Mouse (Mus musculus) hindbrain, embryonic 15.5 days (tissue): ENCODE data around the gene Tmc7. TPM values are rescaled to one million over a fixed set of nuclear protein-coding genes. Genes with fewer than 3 reads are reported as not detected.

Experiments used
- ATAC-seq: fragments of 200-750 bp; cut with Nextera tagmentation; 2 replicates; pipeline ENCODE4 v1.8.0; 2017; ENCODE audit warnings: low read depth, moderate number of reproducible peaks, moderate TSS enrichment; ENCODE audit not compliant: low FRiP score
- H3K27ac ChIP-seq: fragments of 300-500 bp; sonication (generic); replicated peaks from 2 replicates; pipeline ENCODE4 v1.5.1; 2015; ENCODE audit warnings: mild to moderate bottlenecking, inconsistent platforms
- H3K27me3 ChIP-seq: fragments of 300-500 bp; sonication (generic); 2 replicates; pipeline ENCODE4 v1.6.1; 2015; ENCODE audit warnings: control low read depth, inconsistent platforms
- H3K36me3 ChIP-seq: fragments of 300-500 bp; sonication (generic); 2 replicates; pipeline ENCODE4 v1.6.1; 2015; ENCODE audit warnings: control low read depth, inconsistent platforms
- H3K4me1 ChIP-seq: fragments of 300-500 bp; sonication (generic); replicated peaks from 2 replicates; pipeline ENCODE4 v1.6.1; 2015; ENCODE audit warnings: control low read depth, inconsistent platforms
- H3K4me2 ChIP-seq: fragments of 300-500 bp; sonication (generic); 2 replicates; pipeline ENCODE4 v1.6.1; 2015; ENCODE audit warnings: moderate library complexity, mild to moderate bottlenecking, inconsistent platforms
- H3K4me3 ChIP-seq: fragments of 300-500 bp; sonication (generic); 2 replicates; pipeline ENCODE4 v1.5.1; 2015; ENCODE audit warnings: mild to moderate bottlenecking, inconsistent platforms
- H3K9ac ChIP-seq: fragments of 300-500 bp; sonication (generic); 2 replicates; pipeline ENCODE4 v1.6.1; 2015; ENCODE audit warnings: inconsistent platforms
- H3K9me3 ChIP-seq: fragments of 300-500 bp; sonication (generic); 2 replicates; pipeline ENCODE4 v1.6.1; 2016; ENCODE audit warnings: control low read depth, inconsistent platforms
- WGBS: fragments of 180-500 bp; shearing (Covaris S2); methylation state at CpG from one replicate; pipeline ENCODE4 v1.1.7; 2015; 5-methylcytosine and 5-hydroxymethylcytosine counted together
- polyA plus RNA-seq: library from polyadenylated mRNA; unstranded; fragments of >200 nt; fragmentation: Nextera tagmentation; extraction: Ambion mirVana; gene quantifications from 2 replicates; pipeline ENCODE4 v1.2.1, GENCODE M21; 2015

Gene Tmc7
- polyA plus RNA-seq = 6.7 and 6.9 TPM in 2 replicates

GRCm38 (mm10) chr7:118584257-118584907 lies at the start of gene Tmc7:
Gene Tmc7 (minus strand): TSS chr7:118584736.
- H3K4me3 ChIP-seq = peak within 1 kb of the TSS; percentile 63
- peak; percentile 86 for ATAC-seq
- H3K4me1 ChIP-seq = peaks cover 14% of the 10 kb centered on the region
- H3K36me3 ChIP-seq = peaks cover 8% of the 10 kb centered on the region; the same call in 1 of the 2 replicates
- peak within 1 kb of the TSS; percentile 79 for H3K4me2 ChIP-seq
- no peaks in the 10 kb centered on the region for H3K27me3 ChIP-seq
- H3K9me3 ChIP-seq = no peaks in the 10 kb centered on the region
- H3K9ac ChIP-seq = peak within 1 kb of the TSS; percentile 75
- peak within 1 kb of the TSS; percentile 67 for H3K27ac ChIP-seq
- 0% methylated on average over 50 of the region's 51 CpGs for WGBS

GRCm38 (mm10) chr7:118633951-118634350 lies 49.4 kb upstream of the Tmc7 start:
- WGBS = 86% methylated on average over 7 of the region's 7 CpGs
- H3K9ac ChIP-seq = no peak overlapping the region
- H3K9me3 ChIP-seq = no peaks in the 10 kb centered on the region
- no peak for ATAC-seq
- no peak overlapping the region for H3K4me2 ChIP-seq
- H3K36me3 ChIP-seq = no peaks in the 10 kb centered on the region
- no peak overlapping the region for H3K27ac ChIP-seq
- no peaks in the 10 kb centered on the region for H3K27me3 ChIP-seq
- no peak overlapping the region for H3K4me3 ChIP-seq
- no peaks in the 10 kb centered on the region for H3K4me1 ChIP-seq

- Histone ChIP-seq H3K4me2 (no peak overlapping the region), H3K27ac (no peak overlapping the region), H3K4me1 (no peaks in the 10 kb centered on the region), H3K4me3 (no peak overlapping the region), H3K9me3 (no peaks in the 10 kb centered on the region), H3K36me3 (no peaks in the 10 kb centered on the region), H3K9ac (no peak overlapping the region), H3K27me3 (no peaks in the 10 kb centered on the region)
- ATAC-seq = no peak
- WGBS = 92% methylated on average over 9 of the region's 9 CpGs
Measured at GRCm38 (mm10) chr7:118633094-118633493, 48.6 kb upstream of the Tmc7 start.

GRCm38 (mm10) chr7:118627550-118628298 lies 43.2 kb upstream of the Tmc7 start:
- no peaks in the 10 kb centered on the region for H3K9me3 ChIP-seq
- no peak overlapping the region for H3K4me3 ChIP-seq
- H3K4me1 ChIP-seq = no peaks in the 10 kb centered on the region
- 81% methylated on average over 13 of the region's 13 CpGs for WGBS
- H3K27me3 ChIP-seq = no peaks in the 10 kb centered on the region
- H3K4me2 ChIP-seq = no peak overlapping the region
- no peak overlapping the region for H3K27ac ChIP-seq
- no peak for ATAC-seq
- no peak overlapping the region for H3K9ac ChIP-seq
- no peaks in the 10 kb centered on the region for H3K36me3 ChIP-seq

- Histone ChIP-seq H3K27ac (no peak overlapping the region), H3K4me3 (no peak overlapping the region), H3K4me1 (no peaks in the 10 kb centered on the region), H3K27me3 (no peaks in the 10 kb centered on the region), H3K9ac (no peak overlapping the region), H3K4me2 (no peak overlapping the region), H3K9me3 (no peaks in the 10 kb centered on the region), H3K36me3 (no peaks in the 10 kb centered on the region)
- WGBS = 89% methylated on average over 6 of the region's 6 CpGs
- ATAC-seq = no peak
Measured at GRCm38 (mm10) chr7:118621094-118621493, 36.6 kb upstream of the Tmc7 start.

- H3K27me3 ChIP-seq = no peaks in the 10 kb centered on the region
- no peaks in the 10 kb centered on the region for H3K4me1 ChIP-seq
- H3K4me2 ChIP-seq = no peak overlapping the region
- ATAC-seq = no peak
- H3K9me3 ChIP-seq = no peaks in the 10 kb centered on the region
- H3K9ac ChIP-seq = no peak overlapping the region
- H3K27ac ChIP-seq = no peak overlapping the region
- H3K4me3 ChIP-seq = no peak overlapping the region
- no peaks in the 10 kb centered on the region for H3K36me3 ChIP-seq
- WGBS = 90% methylated on average over 7 of the region's 7 CpGs
Measured at GRCm38 (mm10) chr7:118620243-118620906, 35.8 kb upstream of the Tmc7 start.

GRCm38 (mm10) chr7:118618104-118618503 lies 33.6 kb upstream of the Tmc7 start:
- Histone ChIP-seq H3K27me3 (no peaks in the 10 kb centered on the region), H3K4me1 (no peaks in the 10 kb centered on the region; the same call in 1 of the 2 replicates), H3K27ac (no peak overlapping the region), H3K9me3 (no peaks in the 10 kb centered on the region), H3K4me3 (no peak overlapping the region), H3K4me2 (no peak overlapping the region), H3K36me3 (no peaks in the 10 kb centered on the region), H3K9ac (no peak overlapping the region)
- 91% methylated on average over 5 of the region's 5 CpGs for WGBS
- ATAC-seq = no peak

- no peak for ATAC-seq
- Histone ChIP-seq H3K4me1 (no peaks in the 10 kb centered on the region; the same call in 1 of the 2 replicates), H3K27me3 (no peaks in the 10 kb centered on the region), H3K27ac (no peak overlapping the region), H3K4me3 (no peak overlapping the region), H3K9ac (no peak overlapping the region), H3K36me3 (no peaks in the 10 kb centered on the region), H3K9me3 (no peaks in the 10 kb centered on the region), H3K4me2 (peak overlapping the region; percentile 29; the same call in 1 of the 2 replicates)
- WGBS = 35% methylated on average over 13 of the region's 13 CpGs
Measured at GRCm38 (mm10) chr7:118614076-118614475, 29.5 kb upstream of the Tmc7 start.

- WGBS = 50% methylated on average over 8 of the region's 8 CpGs
- H3K4me1 ChIP-seq = no peaks in the 10 kb centered on the region; the same call in 1 of the 2 replicates
Measured at GRCm38 (mm10) chr7:118611933-118612332, 27.4 kb upstream of the Tmc7 start.

GRCm38 (mm10) chr7:118611185-118611749 lies 26.7 kb upstream of the Tmc7 start:
- no peaks in the 10 kb centered on the region for H3K36me3 ChIP-seq
- H3K27ac ChIP-seq = no peak overlapping the region
- no peaks in the 10 kb centered on the region; the same call in 1 of the 2 replicates for H3K4me1 ChIP-seq
- 90% methylated on average over 4 of the region's 4 CpGs for WGBS
- no peak overlapping the region for H3K4me3 ChIP-seq
- no peaks in the 10 kb centered on the region for H3K9me3 ChIP-seq
- no peak for ATAC-seq
- H3K9ac ChIP-seq = no peak overlapping the region
- no peak overlapping the region for H3K4me2 ChIP-seq
- no peaks in the 10 kb centered on the region for H3K27me3 ChIP-seq

More at GRCm38 (mm10) chr7:118611933-118612332, 27.4 kb upstream of the Tmc7 start:
- Histone ChIP-seq H3K36me3 (no peaks in the 10 kb centered on the region), H3K27ac (no peak overlapping the region), H3K9me3 (no peaks in the 10 kb centered on the region), H3K4me3 (no peak overlapping the region), H3K9ac (no peak overlapping the region), H3K27me3 (no peaks in the 10 kb centered on the region), H3K4me2 (no peak overlapping the region)
- ATAC-seq = no peak

- ATAC-seq = no peak
- WGBS = 89% methylated on average over 13 of the region's 13 CpGs
Measured at GRCm38 (mm10) chr7:118610721-118611120, 26.2 kb upstream of the Tmc7 start.

More at GRCm38 (mm10) chr7:118610721-118611120, 26.2 kb upstream of the Tmc7 start:
- H3K36me3 ChIP-seq = no peaks in the 10 kb centered on the region
- H3K4me3 ChIP-seq = no peak overlapping the region
- no peak overlapping the region for H3K27ac ChIP-seq
- H3K9me3 ChIP-seq = no peaks in the 10 kb centered on the region
- H3K9ac ChIP-seq = no peak overlapping the region
- H3K4me2 ChIP-seq = no peak overlapping the region
- H3K27me3 ChIP-seq = no peaks in the 10 kb centered on the region
- H3K4me1 ChIP-seq = no peaks in the 10 kb centered on the region; the same call in 1 of the 2 replicates
